Mouse (Mus musculus): ENCODE results near the gene Plekha1.

DNA sequence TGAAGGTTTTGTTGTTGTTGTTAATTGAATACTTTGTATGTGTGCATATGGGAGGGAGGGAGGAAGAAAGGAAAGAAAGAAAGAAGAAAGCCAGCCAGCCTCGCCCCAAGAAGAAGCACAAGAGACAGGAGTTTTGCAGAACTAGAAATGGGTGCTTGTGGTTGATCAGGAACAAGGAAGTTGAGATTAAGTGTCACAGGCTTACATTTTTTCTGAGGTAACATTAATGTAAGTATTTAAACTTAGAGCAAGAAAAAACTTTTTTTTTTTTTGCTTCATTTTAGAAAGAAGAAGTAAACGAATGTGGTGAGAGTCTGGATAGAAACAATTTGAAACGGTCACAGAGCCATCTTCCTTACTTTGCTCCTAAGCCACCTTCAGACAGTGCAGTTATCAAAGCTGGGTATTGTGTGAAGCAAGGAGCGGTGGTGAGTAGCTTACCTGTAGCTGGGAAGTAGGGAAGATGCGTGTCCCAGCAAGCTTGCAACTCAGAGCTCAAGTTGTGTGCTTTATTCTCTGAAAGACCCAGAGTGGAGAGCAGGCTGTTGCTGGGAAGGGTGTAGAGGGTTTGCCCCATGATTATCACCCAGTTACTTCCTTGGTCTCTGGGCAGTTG lies 34.8 kb downstream of the Plekha1 start:
- no peak for TF ChIP-seq POLR2A (IDR thresholded peaks at IDR 0.05; ENCODE audit: borderline replicate concordance, insufficient read depth, low read length)
- TF ChIP-seq CTCF (IDR thresholded peaks at IDR 0.05; ENCODE audit: borderline replicate concordance, insufficient read depth, low read depth, low read length), result no peak

Measured in cerebellum, adult 2 months (tissue).